Mouse (Mus musculus): ENCODE data around the gene Cdk4. TPM values are rescaled to one million over a fixed set of nuclear protein-coding genes. Genes with fewer than 3 reads are reported as not detected.

Cdk4 gene
- polyA plus RNA-seq, 1 experiment = 276 TPM

DNA sequence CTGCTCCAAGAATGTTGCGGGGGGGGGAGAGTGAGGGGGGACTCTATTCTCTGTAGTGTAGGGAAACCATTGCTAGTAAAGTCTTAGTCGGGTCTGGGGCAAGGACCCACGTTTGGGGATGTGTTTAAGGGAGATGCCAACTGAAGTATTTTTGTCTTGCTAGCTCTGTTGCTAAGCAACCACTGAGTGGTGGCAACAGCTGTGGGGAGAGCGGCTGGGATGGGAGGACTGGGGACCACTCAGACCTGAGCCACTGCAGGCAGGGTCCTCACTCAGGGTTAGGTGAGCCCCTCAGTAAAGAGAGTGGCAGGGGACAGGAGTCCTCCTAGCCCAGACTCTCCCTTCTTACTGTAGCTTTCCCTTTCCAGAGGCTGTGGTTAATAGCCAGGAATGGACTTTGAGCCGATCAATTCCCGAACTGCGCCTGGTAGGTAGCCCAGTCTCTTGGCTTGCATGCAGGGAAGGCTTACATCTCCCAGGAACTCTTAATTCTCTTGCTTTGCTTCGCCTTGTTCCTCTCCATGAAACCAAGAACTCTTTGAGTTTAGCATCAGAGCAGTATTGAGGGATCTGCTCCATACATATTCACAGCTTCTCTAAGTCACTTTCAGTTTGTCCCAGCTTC lies 18.8 kb downstream of the Cdk4 start:
- H3K79me2 ChIP-seq (ENCODE audit: control insufficient read depth, insufficient read depth) = no peaks in the 10 kb centered on the region
- TF ChIP-seq CEBPB (IDR thresholded peaks at IDR 0.05; ENCODE audit: insufficient read depth, poor library complexity, severe bottlenecking) = no peak
- peak in 2 of 3 experiments; percentile 21 to 57 for TF ChIP-seq MYOG (IDR thresholded peaks at IDR 0.05; ENCODE audit: control insufficient read depth in 1 of 3, insufficient read depth in 1 of 3, insufficient read length in 2 of 3, low read depth in 2 of 3)
- TF ChIP-seq E2F4 (IDR thresholded peaks at IDR 0.05; ENCODE audit: insufficient read depth) = no peak
- TF ChIP-seq REST (IDR thresholded peaks at IDR 0.05; ENCODE audit: insufficient read depth, insufficient read length) = no peak
- TF ChIP-seq POLR2A (IDR thresholded peaks at IDR 0.05; ENCODE audit: insufficient read length, low read depth) = no peak
- TF ChIP-seq TCF12 (IDR thresholded peaks at IDR 0.05; ENCODE audit: insufficient read depth, poor library complexity, severe bottlenecking) = no peak
- TF ChIP-seq USF1 (IDR thresholded peaks at IDR 0.05; ENCODE audit: low read depth) = no peak
- no peak for TF ChIP-seq SRF (IDR thresholded peaks at IDR 0.05; ENCODE audit: control insufficient read depth, insufficient read length, low read depth)
- TF ChIP-seq MYOD1 (IDR thresholded peaks at IDR 0.05; ENCODE audit: control insufficient read depth in 1 of 3, insufficient read length in 2 of 3, low read depth in 2 of 3) = peak; percentile 83 to 99 (median 98)
- TF ChIP-seq POLR2AphosphoS2 (IDR thresholded peaks at IDR 0.05; ENCODE audit: insufficient read length, low read depth) = no peak
- TF ChIP-seq TCF3 (IDR thresholded peaks at IDR 0.05; ENCODE audit: insufficient read length, low read depth) = no peak
- TF ChIP-seq MAX (IDR thresholded peaks at IDR 0.05; ENCODE audit: low read depth) = no peak
- peaks cover 8% of the 10 kb centered on the region for H3K27me3 ChIP-seq (ENCODE audit: control insufficient read depth, insufficient read depth, insufficient read length)
- H3K4me3 ChIP-seq = peak overlapping the region; percentile 9
- H3K4me2 ChIP-seq (ENCODE audit: low read depth) = peak overlapping the region; percentile 89
- no peaks in the 10 kb centered on the region for H3K36me3 ChIP-seq (ENCODE audit: control insufficient read depth, insufficient read depth)
- no peak overlapping the region for H3ac ChIP-seq (ENCODE audit: control insufficient read depth, insufficient read length)

DNA sequence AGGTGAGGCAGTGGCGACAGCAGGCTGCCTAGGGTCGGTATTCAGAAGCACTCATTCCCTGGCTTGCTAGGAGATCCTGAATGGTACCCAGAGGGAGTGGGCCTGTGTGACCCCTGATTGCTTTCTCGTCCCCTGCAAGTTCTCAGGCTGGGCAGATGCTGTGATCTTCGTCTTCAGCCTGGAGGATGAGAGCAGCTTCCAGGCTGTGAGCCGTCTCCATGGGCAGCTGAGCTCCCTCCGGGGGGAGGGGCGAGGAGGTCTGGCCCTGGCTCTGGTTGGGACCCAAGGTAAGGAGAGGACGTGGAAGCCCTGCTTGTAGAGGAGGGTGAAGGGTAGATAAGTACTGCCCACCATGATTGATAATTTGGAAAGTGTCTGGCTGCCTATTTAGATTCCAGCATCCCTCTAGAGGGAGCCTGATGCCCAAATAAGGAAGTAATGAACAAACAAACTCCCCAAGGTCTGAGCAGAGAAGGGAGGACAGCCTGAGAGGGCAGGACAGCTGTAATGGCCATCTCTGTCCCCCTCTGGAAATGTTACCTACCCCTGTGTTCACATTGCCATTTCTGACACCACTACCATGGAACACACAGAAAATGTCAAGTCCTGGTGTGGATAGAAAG lies 20.1 kb downstream of the Cdk4 start:
- H3ac ChIP-seq (ENCODE audit: control insufficient read depth, insufficient read length) = no peak overlapping the region
- no peaks in the 10 kb centered on the region for H3K36me3 ChIP-seq (ENCODE audit: control insufficient read depth, insufficient read depth)
- no peaks in the 10 kb centered on the region for H3K79me2 ChIP-seq (ENCODE audit: control insufficient read depth, insufficient read depth)
- no peak overlapping the region for H3K4me3 ChIP-seq
- no peaks in the 10 kb centered on the region for H3K27me3 ChIP-seq (ENCODE audit: control insufficient read depth, insufficient read depth, insufficient read length)
- H3K4me2 ChIP-seq (ENCODE audit: low read depth) = no peak overlapping the region
- TF ChIP-seq MAX (IDR thresholded peaks at IDR 0.05; ENCODE audit: low read depth) = no peak
- peak; percentile 95 for TF ChIP-seq SRF (IDR thresholded peaks at IDR 0.05; ENCODE audit: control insufficient read depth, insufficient read length, low read depth)

DNA sequence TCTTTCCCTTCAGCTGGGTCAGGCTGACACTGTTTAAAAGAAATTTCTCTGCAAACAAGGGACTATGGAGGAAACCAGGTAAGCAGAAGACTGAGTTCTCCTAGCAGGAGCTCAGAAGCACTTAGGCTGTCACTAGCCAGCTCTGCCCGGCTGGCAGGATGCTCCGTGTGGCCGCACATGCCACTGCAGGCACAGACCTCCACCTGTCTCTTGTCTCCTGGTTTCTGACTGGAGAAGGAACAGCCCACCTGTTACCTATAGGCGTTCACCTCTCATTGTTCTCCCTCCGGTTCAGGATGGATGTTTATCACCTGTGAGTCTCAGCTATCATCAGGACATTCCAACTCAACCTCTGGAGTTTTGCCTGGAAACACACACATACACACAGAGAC lies 20.6 kb downstream of the Cdk4 start:
- TF ChIP-seq CEBPB (IDR thresholded peaks at IDR 0.05; ENCODE audit: insufficient read depth, poor library complexity, severe bottlenecking) (no peak), SRF (IDR thresholded peaks at IDR 0.05; ENCODE audit: control insufficient read depth, insufficient read length, low read depth) (no peak), POLR2A (IDR thresholded peaks at IDR 0.05; ENCODE audit: insufficient read length, low read depth) (no peak), REST (IDR thresholded peaks at IDR 0.05; ENCODE audit: insufficient read depth, insufficient read length) (no peak), MAX (IDR thresholded peaks at IDR 0.05; ENCODE audit: low read depth) (no peak), MYOG (IDR thresholded peaks at IDR 0.05; ENCODE audit: control insufficient read depth in 1 of 3, insufficient read depth in 1 of 3, insufficient read length in 2 of 3, low read depth in 2 of 3) (no peak), TCF12 (IDR thresholded peaks at IDR 0.05; ENCODE audit: insufficient read depth, poor library complexity, severe bottlenecking) (no peak), USF1 (IDR thresholded peaks at IDR 0.05; ENCODE audit: low read depth) (no peak)
- H3K4me3 ChIP-seq = no peak overlapping the region
- no peak overlapping the region for H3K4me2 ChIP-seq (ENCODE audit: low read depth)
- H3K79me2 ChIP-seq (ENCODE audit: control insufficient read depth, insufficient read depth) = no peaks in the 10 kb centered on the region
- H3K36me3 ChIP-seq (ENCODE audit: control insufficient read depth, insufficient read depth) = no peaks in the 10 kb centered on the region
- no peaks in the 10 kb centered on the region for H3K27me3 ChIP-seq (ENCODE audit: control insufficient read depth, insufficient read depth, insufficient read length)
- no peak overlapping the region for H3ac ChIP-seq (ENCODE audit: control insufficient read depth, insufficient read length)

DNA sequence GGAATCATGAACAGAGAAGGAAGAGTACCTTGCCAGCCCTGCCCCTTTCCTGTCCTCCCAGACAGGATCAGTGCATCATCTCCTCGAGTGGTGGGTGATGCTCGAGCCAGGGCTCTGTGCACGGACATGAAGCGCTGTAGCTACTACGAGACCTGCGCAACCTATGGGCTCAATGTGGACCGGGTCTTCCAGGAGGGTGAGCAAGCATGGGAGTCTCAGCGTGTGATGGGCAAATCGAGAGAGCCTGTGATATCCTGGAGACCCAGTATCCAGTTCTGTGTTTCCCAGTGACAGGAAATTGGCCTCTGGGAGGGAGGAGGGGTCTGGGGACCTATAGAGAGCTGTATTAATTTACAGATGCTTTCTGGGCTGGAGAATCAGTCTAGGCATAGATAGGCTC lies 21.7 kb downstream of the Cdk4 start:
- Histone ChIP-seq H3K36me3 (ENCODE audit: control insufficient read depth, insufficient read depth) (no peaks in the 10 kb centered on the region), H3K4me3 (no peak overlapping the region), H3K27me3 (ENCODE audit: control insufficient read depth, insufficient read depth, insufficient read length) (no peaks in the 10 kb centered on the region), H3ac (ENCODE audit: control insufficient read depth, insufficient read length) (no peak overlapping the region), H3K79me2 (ENCODE audit: control insufficient read depth, insufficient read depth) (no peaks in the 10 kb centered on the region), H3K4me2 (ENCODE audit: low read depth) (no peak overlapping the region)
- TF ChIP-seq SRF (IDR thresholded peaks at IDR 0.05; ENCODE audit: control insufficient read depth, insufficient read length, low read depth) (no peak), MAX (IDR thresholded peaks at IDR 0.05; ENCODE audit: low read depth) (no peak), TCF3 (IDR thresholded peaks at IDR 0.05; ENCODE audit: insufficient read length, low read depth) (no peak), E2F4 (IDR thresholded peaks at IDR 0.05; ENCODE audit: insufficient read depth) (no peak), MYOD1 (IDR thresholded peaks at IDR 0.05; ENCODE audit: control insufficient read depth in 1 of 3, insufficient read length in 2 of 3, low read depth in 2 of 3) (no peak), MYOG (IDR thresholded peaks at IDR 0.05; ENCODE audit: control insufficient read depth in 1 of 3, insufficient read depth in 1 of 3, insufficient read length in 2 of 3, low read depth in 2 of 3) (no peak), REST (IDR thresholded peaks at IDR 0.05; ENCODE audit: insufficient read depth, insufficient read length) (no peak), TCF12 (IDR thresholded peaks at IDR 0.05; ENCODE audit: insufficient read depth, poor library complexity, severe bottlenecking) (no peak), POLR2AphosphoS2 (IDR thresholded peaks at IDR 0.05; ENCODE audit: insufficient read length, low read depth) (no peak), CEBPB (IDR thresholded peaks at IDR 0.05; ENCODE audit: insufficient read depth, poor library complexity, severe bottlenecking) (no peak)

DNA sequence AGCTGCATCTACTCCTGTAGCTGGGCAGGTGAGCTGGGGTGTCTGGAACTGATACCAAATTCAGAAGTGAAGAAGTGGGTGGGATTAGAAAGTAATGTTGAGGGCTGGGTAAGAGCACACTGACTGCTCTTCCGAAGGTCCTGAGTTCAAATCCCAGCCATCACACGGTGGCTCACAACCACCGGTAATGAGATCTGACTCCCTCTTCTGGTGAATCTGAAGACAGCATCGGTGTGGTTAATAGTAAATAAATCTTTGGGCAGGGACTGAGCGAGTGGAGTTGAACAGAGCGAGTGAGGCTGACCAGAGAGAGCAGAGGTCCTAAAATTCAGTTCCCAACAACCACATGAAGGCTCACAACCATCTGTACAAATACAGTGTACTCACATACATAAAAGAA lies 22.3 kb downstream of the Cdk4 start:
- Histone ChIP-seq H3K4me2 (ENCODE audit: low read depth) (no peak overlapping the region), H3ac (ENCODE audit: control insufficient read depth, insufficient read length) (no peak overlapping the region)
- TF ChIP-seq MYOG (IDR thresholded peaks at IDR 0.05; ENCODE audit: control insufficient read depth in 1 of 3, insufficient read depth in 1 of 3, insufficient read length in 2 of 3, low read depth in 2 of 3) (no peak), SRF (IDR thresholded peaks at IDR 0.05; ENCODE audit: control insufficient read depth, insufficient read length, low read depth) (no peak), E2F4 (IDR thresholded peaks at IDR 0.05; ENCODE audit: insufficient read depth) (no peak), MYOD1 (IDR thresholded peaks at IDR 0.05; ENCODE audit: control insufficient read depth in 1 of 3, insufficient read length in 2 of 3, low read depth in 2 of 3) (no peak)

More for the DNA sequence above, 22.3 kb downstream of the Cdk4 start:
- Histone ChIP-seq H3K36me3 (ENCODE audit: control insufficient read depth, insufficient read depth) (no peaks in the 10 kb centered on the region), H3K4me3 (no peak overlapping the region), H3K27me3 (ENCODE audit: control insufficient read depth, insufficient read depth, insufficient read length) (no peaks in the 10 kb centered on the region), H3K79me2 (ENCODE audit: control insufficient read depth, insufficient read depth) (no peaks in the 10 kb centered on the region)

Data from myocyte (in vitro differentiated cells).